Mouse (Mus musculus): ENCODE data around the gene Cd96. TPM values are rescaled to one million over a fixed set of nuclear protein-coding genes. Genes with fewer than 3 reads are reported as not detected.
"Not testable (repeated sequence)": the region's sequence is repeated elsewhere in the genome, so short reads cannot be mapped to it uniquely, and the experiment has no call there.

Gene Cd96
- total RNA-seq (2021) = under 1 TPM in 1 of 2 experiments, not detected in 1; 0.24 TPM
- long read RNA-seq, experiment 1 = 0 reads
- long read RNA-seq, experiment 2 = 0 reads

- intact Hi-C loops (cut with DNase I) = loop anchor here (10.0 kb wide), 1 partner anchor 365 kb away; no protein-coding TSS in a partner anchor
- DNase-seq = peak in 1 of 2 experiments; percentile 6
Measured at GRCm38 (mm10) chr16:46120020-46120419, at the start of gene Cd96. Cd96 (minus strand) TSS chr16:46120251.

GRCm38 (mm10) chr16:46166971-46167370, 46.9 kb upstream of the Cd96 start:
- no peak for DNase-seq
- intact Hi-C loops (cut with DNase I) = no loop called here

DNA sequence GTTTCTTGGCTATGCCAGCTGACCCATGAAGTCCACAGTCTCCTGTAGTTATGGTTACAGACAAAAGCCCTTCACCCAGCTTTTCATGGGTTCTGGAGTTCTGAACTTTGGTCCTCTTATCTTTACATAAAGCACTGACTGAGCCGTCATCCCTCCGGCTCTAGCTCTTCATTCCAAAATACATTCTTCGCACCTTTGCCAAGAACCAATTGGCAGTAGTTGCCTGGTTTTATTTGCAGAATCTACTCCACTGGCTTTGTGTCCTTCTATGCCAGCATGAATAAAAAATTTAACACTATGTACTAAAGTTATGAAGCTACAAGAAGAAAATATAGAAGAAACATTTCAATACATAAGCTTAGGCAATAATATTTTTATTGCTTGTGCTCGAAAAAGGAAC, 45.3 kb upstream of the Cd96 start:
- peak in 1 of 2 experiments; percentile 14 for DNase-seq
- intact Hi-C loops (cut with DNase I) = no loop called here

DNA sequence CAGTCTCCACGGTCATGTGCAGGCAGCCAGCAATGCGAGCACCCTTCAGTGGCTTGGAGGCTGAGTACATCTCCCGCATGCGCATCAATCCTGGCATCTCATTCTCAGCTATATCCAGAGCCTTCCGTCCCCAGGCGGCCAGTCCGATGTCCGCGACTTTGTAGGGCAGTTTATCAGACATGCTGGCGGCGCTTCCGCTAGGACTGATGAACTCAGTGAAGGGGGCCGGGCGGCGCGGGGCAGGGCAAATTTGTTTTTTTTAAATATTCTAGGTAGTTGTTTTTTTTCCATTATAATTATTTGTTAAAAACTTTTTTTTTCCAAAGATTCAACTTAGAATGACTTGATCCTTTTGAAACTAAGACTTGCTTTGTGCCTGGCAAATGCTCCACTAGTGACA, 34.8 kb upstream of the Cd96 start, which contains the start of gene Gm4737:
Gene Gm4737, minus strand, starts transcription at position 246 of the 400 bp plus-strand sequence.
- intact Hi-C loops (cut with DNase I); DNase-seq: not testable (repeated sequence)

- intact Hi-C loops (cut with DNase I) = no loop called here
- DNase-seq = no peak
Measured at GRCm38 (mm10) chr16:46151141-46151540, 31.1 kb upstream of the Cd96 start.

DNA sequence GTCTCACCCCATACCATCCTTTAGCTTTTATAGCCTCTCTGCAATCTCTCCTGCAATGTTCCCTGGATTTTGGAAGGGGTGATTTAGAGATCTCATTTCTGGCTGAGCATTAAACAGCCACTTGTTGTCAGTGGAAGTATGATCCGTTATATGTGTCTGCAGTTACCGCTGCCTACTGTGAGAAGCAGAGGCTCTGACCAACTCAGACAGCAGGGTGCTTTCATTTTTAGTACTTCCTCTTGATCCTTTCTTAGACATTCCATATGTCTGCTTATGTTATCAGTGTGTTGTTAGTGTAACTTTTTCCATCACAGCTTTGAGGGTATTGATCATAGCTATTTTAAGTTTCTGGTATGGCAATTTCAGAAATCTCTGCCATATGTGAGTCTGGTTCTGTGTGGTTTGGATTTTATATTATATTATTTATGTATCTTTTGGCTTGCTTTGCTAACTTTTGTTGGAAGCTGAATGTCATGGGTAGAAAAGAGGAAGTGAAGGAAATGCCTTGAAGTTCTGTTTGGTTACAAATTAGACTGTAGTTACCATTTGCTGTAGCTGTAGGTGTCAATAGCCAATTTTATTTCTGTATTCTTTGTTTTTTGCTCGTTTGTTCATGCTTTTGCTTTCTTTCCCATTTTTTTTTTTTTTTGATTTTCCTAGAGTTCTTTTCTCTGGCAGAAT, 28.8 kb upstream of the Cd96 start:
- no peak for DNase-seq
- intact Hi-C loops (cut with DNase I) = no loop called here

GRCm38 (mm10) chr16:46146962-46147361, 26.9 kb upstream of the Cd96 start:
- intact Hi-C loops (cut with DNase I) = no loop called here
- DNase-seq = no peak

- no peak for DNase-seq
- intact Hi-C loops (cut with DNase I) = loop anchor here (10.0 kb wide), 1 partner anchor 363 kb away; no protein-coding TSS in a partner anchor
Measured at GRCm38 (mm10) chr16:46122238-46122637, 2.2 kb upstream of the Cd96 start.

DNA sequence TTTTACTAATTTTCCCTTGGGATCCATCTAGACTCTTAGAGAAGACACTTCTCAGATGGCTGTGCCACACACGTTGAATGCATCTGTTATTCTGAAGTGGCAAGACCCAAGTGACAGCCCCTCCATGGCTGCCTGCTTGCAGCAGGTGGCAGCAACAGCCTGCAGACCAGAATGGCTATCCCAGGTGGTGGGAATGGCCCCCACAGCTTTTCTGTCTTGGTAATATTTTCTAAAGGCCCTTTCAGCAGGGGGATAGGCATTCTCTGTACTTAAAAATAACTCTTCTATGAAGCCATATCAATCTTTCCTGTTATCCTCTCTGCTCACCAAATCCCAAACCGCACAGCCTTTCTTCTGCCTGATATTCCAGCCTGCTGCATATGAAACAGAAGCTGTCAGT, 1.4 kb upstream of the Cd96 start:
- intact Hi-C loops (cut with DNase I) = loop anchor here (10.0 kb wide), 1 partner anchor 363 kb away; no protein-coding TSS in a partner anchor
- peak; percentile 18 to 42 for DNase-seq

DNA sequence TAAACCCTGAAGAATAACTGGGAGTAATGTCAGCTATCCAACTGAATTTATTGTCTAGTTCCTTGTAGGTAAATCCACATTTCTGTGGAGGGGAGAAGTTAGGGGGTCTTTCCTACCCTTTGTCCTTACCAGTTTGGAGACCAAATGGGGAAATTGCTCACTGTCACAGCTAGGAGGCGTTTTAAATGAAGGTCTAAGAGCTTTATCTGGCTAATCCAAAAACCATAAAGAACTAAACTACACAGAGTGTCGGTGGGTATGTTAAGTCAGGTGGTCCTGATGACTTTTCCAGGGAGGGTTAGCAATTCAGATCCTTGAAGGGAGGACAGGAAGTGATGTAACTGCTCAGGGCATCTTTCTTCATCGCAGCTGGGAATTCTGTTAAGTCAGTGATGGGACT, 556 bp upstream of the Cd96 start:
- intact Hi-C loops (cut with DNase I) = loop anchor here (10.0 kb wide), 1 partner anchor 364 kb away; no protein-coding TSS in a partner anchor
- no peak for DNase-seq

- intact Hi-C loops (cut with DNase I) = no loop called here
- no peak for DNase-seq
Measured at GRCm38 (mm10) chr16:46117645-46118044, 2.4 kb downstream of the Cd96 start.

- no peak for DNase-seq
- intact Hi-C loops (cut with DNase I) = no loop called here
Measured at GRCm38 (mm10) chr16:46114727-46115126, 5.3 kb downstream of the Cd96 start.

GRCm38 (mm10) chr16:46109536-46109935, 10.5 kb downstream of the Cd96 start:
- intact Hi-C loops (cut with DNase I) = no loop called here
- no peak for DNase-seq

DNA sequence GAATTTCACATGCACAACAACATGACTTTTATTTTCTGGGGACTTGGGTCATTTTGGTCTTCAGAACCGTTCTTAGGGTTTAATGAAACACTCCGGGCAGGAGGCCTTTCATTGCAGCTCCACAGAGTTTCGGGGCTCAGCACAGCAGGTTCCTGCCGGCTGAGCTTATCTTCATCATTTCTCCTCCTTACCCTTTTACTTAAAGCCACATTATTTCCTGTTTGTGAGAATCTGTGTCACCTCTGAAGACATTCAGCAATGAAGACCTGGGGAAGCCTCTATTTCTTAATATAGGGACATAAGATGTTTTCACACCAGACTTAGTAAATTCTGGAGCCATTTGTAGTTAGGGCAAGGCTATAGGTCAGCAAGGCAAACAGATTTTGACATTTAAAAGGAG, 12.6 kb downstream of the Cd96 start:
- intact Hi-C loops (cut with DNase I) = no loop called here
- no peak for DNase-seq

DNA sequence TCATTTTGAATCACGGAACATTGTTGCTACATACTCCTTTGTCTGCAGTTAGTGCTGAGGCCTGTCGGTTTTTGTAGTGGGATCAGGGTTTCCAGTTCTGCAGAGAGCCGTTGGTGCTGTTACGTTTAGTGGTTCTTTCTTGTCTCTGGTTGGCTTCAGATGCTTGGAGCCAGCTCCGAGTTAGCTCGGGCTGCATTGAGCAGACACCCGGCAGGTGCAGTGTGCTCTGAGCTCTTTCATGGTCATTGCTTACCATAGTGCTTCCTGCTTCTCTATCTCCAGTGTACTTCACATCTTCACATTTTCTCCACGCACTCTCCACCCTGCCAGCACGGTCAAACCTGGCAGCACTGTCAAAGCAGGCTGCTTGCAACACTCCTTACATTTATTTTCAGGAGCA, 15.6 kb downstream of the Cd96 start:
- intact Hi-C loops (cut with DNase I) = no loop called here
- DNase-seq = no peak

DNA sequence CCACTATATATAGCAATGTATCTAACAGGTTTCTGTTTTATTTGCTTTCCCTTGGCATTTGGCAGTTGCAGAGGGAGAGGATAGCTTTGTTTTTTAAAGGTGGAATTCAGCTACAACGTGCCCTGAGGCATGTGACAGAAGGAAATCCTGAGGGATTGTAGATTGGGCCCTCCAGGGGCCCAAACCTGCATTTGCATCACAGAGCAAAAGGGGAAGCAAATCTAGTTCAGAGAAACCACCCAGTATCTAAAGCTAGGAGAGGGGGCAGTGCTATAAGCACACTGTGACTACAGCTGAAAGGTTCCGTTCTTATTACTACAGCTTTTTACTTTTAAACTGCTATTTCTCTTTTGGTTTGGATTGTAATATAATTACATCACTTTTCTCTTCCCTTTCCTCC, 18.3 kb downstream of the Cd96 start:
- no peak for DNase-seq
- intact Hi-C loops (cut with DNase I) = no loop called here

- DNase-seq = peak; percentile 18 to 33
- intact Hi-C loops (cut with DNase I) = no loop called here
Measured at GRCm38 (mm10) chr16:46100286-46100685, 19.8 kb downstream of the Cd96 start.

- DNase-seq = peak in 1 of 2 experiments; percentile 7
- intact Hi-C loops (cut with DNase I) = loop anchor here (10.0 kb wide), 1 partner anchor 103 kb away; no protein-coding TSS in a partner anchor
Measured at GRCm38 (mm10) chr16:46097421-46097820, 22.6 kb downstream of the Cd96 start.

DNA sequence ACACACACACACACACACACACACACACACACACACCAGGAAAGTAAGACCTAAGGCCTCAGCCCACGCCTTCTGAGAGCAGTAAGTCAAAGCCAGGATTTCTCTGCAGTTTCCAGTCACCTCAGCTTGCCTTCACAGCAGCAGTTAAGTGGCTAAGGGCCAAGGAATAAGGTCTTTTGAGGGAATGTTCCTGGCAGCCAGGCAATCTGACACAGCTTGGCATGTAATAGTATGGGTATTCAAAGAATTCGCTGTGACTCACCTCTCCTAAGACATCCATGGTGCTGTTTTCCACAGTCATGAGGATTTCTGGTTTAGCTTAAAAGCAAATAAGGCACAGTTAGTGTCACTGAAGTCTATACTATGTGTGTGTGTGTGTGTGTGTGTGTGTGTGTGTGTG, 25.6 kb downstream of the Cd96 start:
- intact Hi-C loops (cut with DNase I) = loop anchor here (10.0 kb wide), 1 partner anchor 100 kb away; no protein-coding TSS in a partner anchor

GRCm38 (mm10) chr16:46092935-46093334, 27.1 kb downstream of the Cd96 start:
- no peak for DNase-seq
- intact Hi-C loops (cut with DNase I) = loop anchor here (10.0 kb wide), 1 partner anchor 98 kb away; no protein-coding TSS in a partner anchor

More for the DNA sequence above, 25.6 kb downstream of the Cd96 start:
- peak; percentile 27 to 71 for DNase-seq

GRCm38 (mm10) chr16:46086874-46087473, 33.1 kb downstream of the Cd96 start:
- DNase-seq = no peak

DNA sequence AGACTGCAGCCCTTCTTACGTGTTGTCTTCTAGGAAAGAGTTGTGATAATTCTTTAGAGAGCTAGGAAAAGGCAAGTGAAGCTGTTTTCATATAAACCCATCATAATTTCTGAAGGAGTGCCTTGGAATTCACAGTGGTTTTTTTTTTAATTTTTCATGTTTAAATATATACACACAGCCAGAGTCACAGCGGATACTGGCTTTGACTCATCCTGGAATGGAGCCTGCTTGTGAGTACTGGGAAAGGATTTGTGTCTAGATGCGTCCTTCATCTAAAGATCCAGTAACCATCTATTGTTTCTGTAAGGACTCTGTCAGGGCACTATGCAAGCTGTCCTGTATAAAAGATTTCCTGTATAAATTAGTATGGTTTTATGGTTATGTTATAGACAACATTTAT, 52.1 kb downstream of the Cd96 start:
- intact Hi-C loops (cut with DNase I) = no loop called here
- DNase-seq = no peak

More at GRCm38 (mm10) chr16:46086874-46087473, 33.1 kb downstream of the Cd96 start:
- intact Hi-C loops (cut with DNase I) = no loop called here

Measured in heart, postnatal 14 days (tissue).